Mouse (Mus musculus) kidney, postnatal 25 days (tissue): ENCODE measurements at regions not wholly inside any gene's neighbourhood (a gene's known extent, or its start where the extent isn't known, plus 50 kb on each side); places are given as distances from the start of the nearest gene placed in this dataset.
A peak's percentile ranks its signal among the peaks of the same experiment; 100 is the strongest.

ENCODE experiments used
- DNase-seq, 2 experiments: peaks; one replicate each; pipeline ENCODE4 v3.0.0; 2021; ENCODE audit warnings: mixed read lengths in 2 of 2

- DNase-seq, result no peak
These were observed 729.2 kb downstream of the Dach1 start for GRCm38 (mm10) chr14:97440326-97440725.

GRCm38 (mm10) chr14:97435453-97436233 lies 733.9 kb downstream of the Dach1 start:
- DNase-seq, result no peak

GRCm38 (mm10) chr14:97431221-97431620 lies 738.3 kb downstream of the Dach1 start:
- no peak for DNase-seq

- peak in 1 of 2 experiments; percentile 31 for DNase-seq
These were observed 766.3 kb downstream of the Dach1 start for GRCm38 (mm10) chr14:97403176-97403795.

- DNase-seq, result no peak
These were observed 773.2 kb downstream of the Dach1 start for GRCm38 (mm10) chr14:97396385-97396784.

- DNase-seq, result no peak
These were observed 773.7 kb downstream of the Dach1 start for GRCm38 (mm10) chr14:97395750-97396377.

GRCm38 (mm10) chr14:97389005-97389404 lies 780.6 kb downstream of the Dach1 start:
- no peak for DNase-seq

- DNase-seq, result no peak
These were observed 789.4 kb downstream of the Dach1 start for GRCm38 (mm10) chr14:97380131-97380530.

- DNase-seq, result no peak
These were observed 812.6 kb downstream of the Dach1 start for GRCm38 (mm10) chr14:97356915-97357314.

GRCm38 (mm10) chr14:97347970-97348369 lies 821.6 kb downstream of the Dach1 start:
- no peak for DNase-seq

- no peak for DNase-seq
These were observed 812.5 kb upstream of the Klhl1 start for GRCm38 (mm10) chr14:97331388-97331787.

GRCm38 (mm10) chr14:97329979-97330378 lies 811.1 kb upstream of the Klhl1 start:
- DNase-seq, result no peak

GRCm38 (mm10) chr14:97293109-97293508 lies 774.2 kb upstream of the Klhl1 start:
- DNase-seq, result no peak

- no peak for DNase-seq
These were observed 768.5 kb upstream of the Klhl1 start for GRCm38 (mm10) chr14:97287447-97287846.

GRCm38 (mm10) chr14:97258461-97258860 lies 739.6 kb upstream of the Klhl1 start:
- no peak for DNase-seq
